Mouse (Mus musculus) kidney, embryonic 15.5 days (tissue): ENCODE measurements around the gene Popdc3. TPM values are rescaled to one million over a fixed set of nuclear protein-coding genes. Genes with fewer than 3 reads are reported as not detected.
A peak's percentile ranks its signal among the peaks of the same experiment; 100 is the strongest.

Experiments
- ATAC-seq: fragments of 200-750 bp; cut with Nextera tagmentation; replicated peaks from 2 replicates; pipeline ENCODE4 v1.8.0; 2017; ENCODE audit warnings: moderate TSS enrichment; ENCODE audit not compliant: low FRiP score
- H3K27ac ChIP-seq: fragments of 300-500 bp; sonication (generic); 2 replicates; pipeline ENCODE4 v1.5.1; 2015; ENCODE audit warnings: mild to moderate bottlenecking, inconsistent platforms
- H3K27me3 ChIP-seq: fragments of 300-500 bp; sonication (generic); 2 replicates; pipeline ENCODE4 v1.6.1; 2015; ENCODE audit warnings: inconsistent platforms
- H3K36me3 ChIP-seq: fragments of 300-500 bp; sonication (generic); 2 replicates; pipeline ENCODE4 v1.6.1; 2015; ENCODE audit warnings: inconsistent platforms
- H3K4me1 ChIP-seq: fragments of 300-500 bp; sonication (generic); 2 replicates; pipeline ENCODE4 v1.6.1; 2015; ENCODE audit warnings: inconsistent platforms
- H3K4me2 ChIP-seq: fragments of 300-500 bp; sonication (generic); 2 replicates; pipeline ENCODE4 v1.6.1; 2015; ENCODE audit warnings: moderate library complexity, mild to moderate bottlenecking, inconsistent platforms
- H3K4me3 ChIP-seq: fragments of 300-500 bp; sonication (generic); replicated peaks from 2 replicates; pipeline ENCODE4 v1.5.1; 2015; ENCODE audit warnings: mild to moderate bottlenecking, inconsistent platforms
- H3K9ac ChIP-seq: fragments of 300-500 bp; sonication (generic); 2 replicates; pipeline ENCODE4 v1.6.1; 2015; ENCODE audit warnings: mild to moderate bottlenecking, inconsistent platforms
- H3K9me3 ChIP-seq: fragments of 300-500 bp; sonication (generic); replicated peaks from 2 replicates; pipeline ENCODE4 v1.6.1; 2016; ENCODE audit warnings: inconsistent platforms
- WGBS: fragments of 180-500 bp; shearing (Covaris S2); methylation state at CpG from one replicate; pipeline ENCODE4 v1.1.7; 2015; ENCODE audit warnings: mixed read lengths; 5-methylcytosine and 5-hydroxymethylcytosine counted together
- polyA plus RNA-seq: library from polyadenylated mRNA; unstranded; fragments of >200 nt; fragmentation: Nextera tagmentation; extraction: Ambion mirVana; gene quantifications from 2 replicates; pipeline ENCODE4 v1.2.1, GENCODE M21; 2015

The Popdc3 gene
- polyA plus RNA-seq, 1 experiment from 2014 or later, result 0.78 TPM

- H3K27ac ChIP-seq, result no peak overlapping the region
- H3K4me3 ChIP-seq, result no peak overlapping the region
- WGBS, result 91% methylated on average over 12 of the region's 12 CpGs
- H3K9me3 ChIP-seq, result no peaks in the 10 kb centered on the region
- H3K9ac ChIP-seq, result no peak overlapping the region
- no peak overlapping the region for H3K4me2 ChIP-seq
- ATAC-seq, result no peak
- H3K4me1 ChIP-seq, result no peaks in the 10 kb centered on the region
- H3K36me3 ChIP-seq, result peaks cover 88% of the 10 kb centered on the region
- no peaks in the 10 kb centered on the region for H3K27me3 ChIP-seq
These were observed 25.9 kb upstream of the Popdc3 start for GRCm38 (mm10) chr10:45151771-45152692.

DNA sequence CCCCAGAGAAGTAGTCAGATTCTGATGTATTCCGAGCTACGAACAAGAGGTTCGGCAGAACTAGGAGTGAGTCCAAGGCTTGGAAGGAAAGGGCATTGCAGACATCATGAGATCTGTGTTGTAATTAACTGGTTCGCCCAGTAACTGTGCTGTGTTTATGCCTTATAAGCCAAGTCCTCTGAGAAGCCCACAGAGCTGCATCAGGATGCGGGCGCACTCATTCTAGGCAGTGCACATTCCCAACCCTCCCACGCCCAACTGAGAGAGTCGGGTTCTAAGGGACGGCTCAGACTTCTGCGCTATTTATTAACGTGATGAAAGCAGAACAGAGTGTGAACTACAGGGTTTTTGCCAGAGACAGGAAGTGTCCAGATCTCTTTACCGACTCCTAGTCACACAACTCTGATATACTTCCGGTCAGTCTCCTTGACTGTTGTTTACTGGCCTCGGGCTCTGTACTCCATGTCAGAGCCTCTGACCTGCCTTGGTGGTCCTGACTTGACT, 23.3 kb upstream of the Popdc3 start:
- WGBS, result 92% methylated on average over 14 of the region's 14 CpGs
- H3K36me3 ChIP-seq, result peaks cover 96% of the 10 kb centered on the region
- ATAC-seq, result no peak

GRCm38 (mm10) chr10:45165851-45166250, 12.0 kb upstream of the Popdc3 start:
- H3K27me3 ChIP-seq, result no peaks in the 10 kb centered on the region
- no peak overlapping the region for H3K4me2 ChIP-seq
- H3K36me3 ChIP-seq, result no peaks in the 10 kb centered on the region
- H3K9ac ChIP-seq, result no peak overlapping the region
- no peaks in the 10 kb centered on the region for H3K4me1 ChIP-seq
- no peaks in the 10 kb centered on the region for H3K9me3 ChIP-seq
- no peak overlapping the region for H3K27ac ChIP-seq
- H3K4me3 ChIP-seq, result no peak overlapping the region
- 78% methylated on average over 8 of the region's 8 CpGs for WGBS
- no peak for ATAC-seq

More for the DNA sequence above, 23.3 kb upstream of the Popdc3 start:
- no peak overlapping the region for H3K4me2 ChIP-seq
- H3K9ac ChIP-seq, result no peak overlapping the region
- H3K4me1 ChIP-seq, result no peaks in the 10 kb centered on the region
- no peak overlapping the region for H3K27ac ChIP-seq
- no peaks in the 10 kb centered on the region for H3K27me3 ChIP-seq
- no peak overlapping the region for H3K4me3 ChIP-seq
- H3K9me3 ChIP-seq, result no peaks in the 10 kb centered on the region

DNA sequence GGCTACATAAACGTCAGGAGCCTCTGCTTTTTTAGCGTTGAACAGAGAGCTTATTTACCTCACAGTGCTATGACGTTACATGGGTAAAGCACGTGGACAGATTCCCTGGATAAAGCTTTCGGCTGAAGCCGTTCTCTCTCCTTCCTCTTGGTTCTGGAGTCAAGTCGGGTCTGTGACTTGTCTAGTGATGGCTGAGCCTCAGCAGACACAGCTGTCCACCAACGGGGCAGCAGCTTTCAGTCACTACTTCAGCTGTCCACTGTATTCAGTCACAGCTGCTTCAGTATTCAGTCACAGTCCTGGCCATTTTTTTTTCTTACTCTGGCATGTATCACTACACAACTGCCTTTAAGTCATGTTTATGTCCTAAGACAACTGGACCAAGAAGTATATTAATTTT, 4.0 kb upstream of the Popdc3 start:
- no peaks in the 10 kb centered on the region for H3K27me3 ChIP-seq
- ATAC-seq, result peak; percentile 46
- H3K27ac ChIP-seq, result no peak overlapping the region

GRCm38 (mm10) chr10:45174345-45174744, 3.6 kb upstream of the Popdc3 start:
- peak; percentile 56; the same call in 1 of the 2 replicates for ATAC-seq

More for the DNA sequence above, 4.0 kb upstream of the Popdc3 start:
- no peak overlapping the region for H3K4me3 ChIP-seq
- H3K9ac ChIP-seq, result no peak overlapping the region
- 49% methylated on average over 8 of the region's 8 CpGs for WGBS
- peaks cover 7% of the 10 kb centered on the region; the same call in 1 of the 2 replicates for H3K9me3 ChIP-seq
- H3K4me2 ChIP-seq, result no peak overlapping the region
- no peaks in the 10 kb centered on the region for H3K4me1 ChIP-seq
- H3K36me3 ChIP-seq, result no peaks in the 10 kb centered on the region

GRCm38 (mm10) chr10:45180677-45181326, 2.9 kb downstream of the Popdc3 start:
- H3K36me3 ChIP-seq, result no peaks in the 10 kb centered on the region
- H3K4me1 ChIP-seq, result no peaks in the 10 kb centered on the region
- H3K9me3 ChIP-seq, result peaks cover 2% of the 10 kb centered on the region; the same call in 1 of the 2 replicates
- no peak for ATAC-seq
- H3K27me3 ChIP-seq, result no peaks in the 10 kb centered on the region
- no peak overlapping the region for H3K4me2 ChIP-seq
- no peak overlapping the region for H3K9ac ChIP-seq
- no peak overlapping the region for H3K4me3 ChIP-seq
- H3K27ac ChIP-seq, result no peak overlapping the region
- 92% methylated on average over 4 of the region's 4 CpGs for WGBS

More at GRCm38 (mm10) chr10:45174345-45174744, 3.6 kb upstream of the Popdc3 start:
- Histone ChIP-seq H3K27me3 (no peaks in the 10 kb centered on the region), H3K9me3 (peaks cover 7% of the 10 kb centered on the region; the same call in 1 of the 2 replicates), H3K4me3 (no peak overlapping the region), H3K4me2 (no peak overlapping the region), H3K4me1 (no peaks in the 10 kb centered on the region), H3K36me3 (no peaks in the 10 kb centered on the region), H3K9ac (no peak overlapping the region), H3K27ac (no peak overlapping the region)
- WGBS, result 46% methylated on average over 3 of the region's 3 CpGs

DNA sequence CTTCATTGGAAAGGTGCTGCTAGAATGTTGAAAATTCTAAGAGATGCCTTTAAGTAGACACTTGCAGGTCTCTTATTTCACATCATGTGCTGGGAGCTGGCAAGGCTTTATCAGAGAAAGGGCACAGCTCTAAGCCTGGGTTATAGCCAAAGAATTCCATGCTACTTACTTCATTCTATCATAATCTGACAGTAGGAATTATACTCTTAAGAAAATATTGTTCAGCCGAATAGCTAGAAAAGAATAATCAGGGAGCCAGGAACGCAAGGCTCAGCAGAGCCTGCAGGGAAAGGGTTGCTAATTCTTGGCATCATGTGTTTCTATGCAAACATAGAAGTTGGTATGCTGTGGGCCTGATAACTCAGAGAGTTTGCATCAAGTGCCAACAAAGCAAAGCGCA, 3.4 kb downstream of the Popdc3 start:
- ATAC-seq, result no peak
- no peak overlapping the region for H3K27ac ChIP-seq
- H3K4me1 ChIP-seq, result no peaks in the 10 kb centered on the region
- H3K27me3 ChIP-seq, result no peaks in the 10 kb centered on the region
- 84% methylated on average over 3 of the region's 3 CpGs for WGBS
- no peaks in the 10 kb centered on the region for H3K9me3 ChIP-seq
- H3K4me3 ChIP-seq, result no peak overlapping the region
- H3K9ac ChIP-seq, result no peak overlapping the region
- H3K36me3 ChIP-seq, result no peaks in the 10 kb centered on the region
- no peak overlapping the region for H3K4me2 ChIP-seq

DNA sequence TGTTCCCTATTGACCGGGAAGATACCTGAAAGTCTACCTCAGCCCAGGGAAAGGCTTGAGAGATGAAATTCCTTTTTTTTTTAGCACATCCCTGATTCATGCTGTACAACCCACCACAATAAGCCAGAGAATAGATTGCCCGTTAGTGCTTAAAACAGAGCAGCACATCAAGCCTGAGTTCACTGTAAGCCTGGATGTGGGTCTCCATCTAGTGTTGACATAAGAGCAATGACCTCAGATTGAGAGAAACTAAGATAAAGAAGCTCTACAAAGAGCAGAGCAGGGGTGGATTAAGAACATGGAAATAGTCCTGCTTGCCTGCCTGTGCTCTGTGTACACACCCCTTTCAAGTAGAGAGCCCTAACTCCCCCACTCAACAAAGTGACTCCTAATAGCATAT, 7.6 kb downstream of the Popdc3 start:
- Histone ChIP-seq H3K4me3 (no peak overlapping the region), H3K9me3 (no peaks in the 10 kb centered on the region), H3K9ac (no peak overlapping the region), H3K27ac (no peak overlapping the region), H3K36me3 (no peaks in the 10 kb centered on the region), H3K4me2 (no peak overlapping the region), H3K27me3 (no peaks in the 10 kb centered on the region), H3K4me1 (no peaks in the 10 kb centered on the region)
- 92% methylated on average over 2 of the region's 2 CpGs for WGBS
- no peak for ATAC-seq

- 0 out of 2 replicates have a peak, but pooled peaks cover 5% of the 10 kb centered on the region for H3K4me1 ChIP-seq
- peak overlapping the region; percentile 64 for H3K27ac ChIP-seq
- H3K27me3 ChIP-seq, result no peaks in the 10 kb centered on the region
- 26% methylated on average over 14 of the region's 14 CpGs for WGBS
- H3K36me3 ChIP-seq, result no peaks in the 10 kb centered on the region
- H3K4me3 ChIP-seq, result no peak overlapping the region
- H3K9ac ChIP-seq, result no peak overlapping the region
- no peak overlapping the region for H3K4me2 ChIP-seq
- peak; percentile 89 for ATAC-seq
- H3K9me3 ChIP-seq, result no peaks in the 10 kb centered on the region
These were observed 15.7 kb downstream of the Popdc3 start for GRCm38 (mm10) chr10:45193330-45194310.

GRCm38 (mm10) chr10:45194531-45194930, 16.6 kb downstream of the Popdc3 start:
- no peak overlapping the region for H3K4me3 ChIP-seq

GRCm38 (mm10) chr10:45204582-45204981, 26.7 kb downstream of the Popdc3 start:
- no peak overlapping the region for H3K4me3 ChIP-seq
- H3K27me3 ChIP-seq, result no peaks in the 10 kb centered on the region
- WGBS, result 64% methylated on average over 1 of the region's 1 CpGs
- no peak overlapping the region for H3K4me2 ChIP-seq
- no peak overlapping the region for H3K27ac ChIP-seq
- H3K9ac ChIP-seq, result no peak overlapping the region
- ATAC-seq, result no peak
- no peaks in the 10 kb centered on the region for H3K9me3 ChIP-seq
- H3K36me3 ChIP-seq, result no peaks in the 10 kb centered on the region
- H3K4me1 ChIP-seq, result no peaks in the 10 kb centered on the region

More at GRCm38 (mm10) chr10:45194531-45194930, 16.6 kb downstream of the Popdc3 start:
- no peak for ATAC-seq
- H3K27ac ChIP-seq, result no peak overlapping the region
- H3K9ac ChIP-seq, result no peak overlapping the region
- H3K36me3 ChIP-seq, result no peaks in the 10 kb centered on the region
- H3K4me1 ChIP-seq, result 0 out of 2 replicates have a peak, but pooled peaks cover 5% of the 10 kb centered on the region
- no peaks in the 10 kb centered on the region for H3K27me3 ChIP-seq
- no peak overlapping the region for H3K4me2 ChIP-seq
- no peaks in the 10 kb centered on the region for H3K9me3 ChIP-seq
- 64% methylated on average over 5 of the region's 5 CpGs for WGBS
